Mouse (Mus musculus) limb, embryonic 13.5 days (tissue): ENCODE results near the gene Rnf135. TPM values are rescaled to one million over a fixed set of nuclear protein-coding genes. Genes with fewer than 3 reads are reported as not detected.
"Not testable (repeated sequence)": the region's sequence is repeated elsewhere in the genome, so short reads cannot be mapped to it uniquely, and the experiment has no call there.

Source experiments
- ATAC-seq: fragments of 200-750 bp; cut with Nextera tagmentation; 2 replicates; pipeline ENCODE4 v1.8.0; 2017; ENCODE audit warnings: low read depth, moderate number of reproducible peaks, moderate TSS enrichment; ENCODE audit not compliant: low FRiP score
- H3K27ac ChIP-seq: fragments of 300-500 bp; sonication (generic); 2 replicates; pipeline ENCODE4 v1.5.1; 2015; ENCODE audit warnings: inconsistent platforms, mild to moderate bottlenecking, moderate library complexity
- H3K27me3 ChIP-seq: fragments of 300-500 bp; sonication (generic); 2 replicates; pipeline ENCODE4 v1.6.1; 2015; ENCODE audit warnings: mild to moderate bottlenecking, inconsistent platforms
- H3K36me3 ChIP-seq: fragments of 300-500 bp; sonication (generic); 2 replicates; pipeline ENCODE4 v1.6.1; 2015; ENCODE audit warnings: inconsistent platforms, mild to moderate bottlenecking, moderate library complexity
- H3K4me1 ChIP-seq: fragments of 300-500 bp; sonication (generic); 2 replicates; pipeline ENCODE4 v1.6.1; 2015; ENCODE audit warnings: inconsistent platforms
- H3K4me2 ChIP-seq: fragments of 300-500 bp; sonication (generic); replicated peaks from 2 replicates; pipeline ENCODE4 v1.6.1; 2015; ENCODE audit warnings: inconsistent platforms, mild to moderate bottlenecking, moderate library complexity
- H3K4me3 ChIP-seq: fragments of 300-500 bp; sonication (generic); 2 replicates; pipeline ENCODE4 v1.5.1; 2015; ENCODE audit warnings: moderate library complexity, mild to moderate bottlenecking, inconsistent platforms
- H3K9ac ChIP-seq: fragments of 300-500 bp; sonication (generic); 2 replicates; pipeline ENCODE4 v1.6.1; 2015; ENCODE audit warnings: mild to moderate bottlenecking, inconsistent platforms
- H3K9me3 ChIP-seq: fragments of 300-500 bp; sonication (generic); 2 replicates; pipeline ENCODE4 v1.6.1; 2016; ENCODE audit warnings: inconsistent platforms
- WGBS: fragments of 180-500 bp; shearing (Covaris S2); methylation state at CpG from one replicate; pipeline ENCODE4 v1.1.7; 2015; 5-methylcytosine and 5-hydroxymethylcytosine counted together
- polyA plus RNA-seq: library from polyadenylated mRNA; unstranded; fragments of >200 nt; fragmentation: Nextera tagmentation; extraction: Ambion mirVana; gene quantifications from 2 replicates; pipeline ENCODE4 v1.2.1, GENCODE M21; 2015

Rnf135 gene
- polyA plus RNA-seq, 1 experiment from 2014 or later, result 7.5 TPM

DNA sequence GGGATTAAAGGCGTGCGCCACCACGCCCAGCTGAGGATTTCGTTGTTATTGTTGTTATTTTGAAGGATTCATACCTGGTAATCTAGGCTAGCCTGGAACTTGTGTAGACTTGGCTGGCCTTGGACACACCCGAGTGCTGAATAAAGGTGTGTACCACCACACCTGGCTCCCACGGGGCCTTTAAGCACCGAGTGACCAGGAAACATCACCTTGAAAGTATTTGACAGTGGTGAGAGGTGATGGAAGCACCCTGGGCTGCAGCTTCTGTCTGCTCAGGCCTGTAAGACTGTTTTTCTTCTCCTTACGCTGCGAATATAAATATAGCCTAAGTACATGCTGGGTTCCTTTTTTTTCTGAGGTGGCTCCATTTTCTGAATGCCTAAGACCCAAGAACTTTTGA lies 15.5 kb upstream of the Rnf135 start:
- Histone ChIP-seq H3K4me2 (no peak overlapping the region), H3K27me3 (no peaks in the 10 kb centered on the region), H3K27ac (no peak overlapping the region), H3K4me1 (no peaks in the 10 kb centered on the region), H3K9me3 (no peaks in the 10 kb centered on the region), H3K36me3 (no peaks in the 10 kb centered on the region), H3K4me3 (no peak overlapping the region), H3K9ac (no peak overlapping the region)
- WGBS, result 90% methylated on average over 9 of the region's 9 CpGs
- no peak for ATAC-seq

GRCm38 (mm10) chr11:80168611-80169249 lies 14.9 kb upstream of the Rnf135 start:
- no peak overlapping the region for H3K27ac ChIP-seq
- WGBS, result 83% methylated on average over 4 of the region's 4 CpGs
- H3K4me1 ChIP-seq, result no peaks in the 10 kb centered on the region
- no peaks in the 10 kb centered on the region for H3K9me3 ChIP-seq
- no peak overlapping the region for H3K4me2 ChIP-seq
- ATAC-seq, result no peak
- H3K27me3 ChIP-seq, result no peaks in the 10 kb centered on the region
- H3K36me3 ChIP-seq, result no peaks in the 10 kb centered on the region
- H3K9ac ChIP-seq, result no peak overlapping the region
- no peak overlapping the region for H3K4me3 ChIP-seq

DNA sequence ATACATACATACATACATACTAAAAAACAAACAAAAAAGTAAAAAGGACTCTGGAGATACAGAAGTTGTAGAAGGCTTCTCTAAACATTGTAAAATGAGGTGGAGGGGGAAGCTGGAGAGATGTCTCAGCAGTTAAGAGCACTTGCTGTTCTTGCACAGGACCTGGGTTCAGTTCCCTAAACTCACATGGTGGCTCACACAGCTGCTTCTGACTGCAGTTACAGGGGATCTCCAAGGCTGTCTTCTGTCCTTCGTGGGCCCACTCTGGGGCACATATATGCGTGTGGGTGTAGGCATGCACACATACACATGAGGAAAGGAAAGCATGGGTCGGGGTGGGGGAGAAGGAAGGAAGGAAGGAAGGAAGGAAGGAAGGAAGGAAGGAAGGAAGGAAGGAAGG lies 14.0 kb upstream of the Rnf135 start:
- no peak for ATAC-seq
- Histone ChIP-seq H3K36me3 (no peaks in the 10 kb centered on the region), H3K27me3 (no peaks in the 10 kb centered on the region), H3K27ac (no peak overlapping the region), H3K9ac (no peak overlapping the region), H3K4me3 (no peak overlapping the region), H3K4me2 (no peak overlapping the region), H3K4me1 (no peaks in the 10 kb centered on the region), H3K9me3 (no peaks in the 10 kb centered on the region)
- WGBS, result 87% methylated on average over 3 of the region's 3 CpGs

DNA sequence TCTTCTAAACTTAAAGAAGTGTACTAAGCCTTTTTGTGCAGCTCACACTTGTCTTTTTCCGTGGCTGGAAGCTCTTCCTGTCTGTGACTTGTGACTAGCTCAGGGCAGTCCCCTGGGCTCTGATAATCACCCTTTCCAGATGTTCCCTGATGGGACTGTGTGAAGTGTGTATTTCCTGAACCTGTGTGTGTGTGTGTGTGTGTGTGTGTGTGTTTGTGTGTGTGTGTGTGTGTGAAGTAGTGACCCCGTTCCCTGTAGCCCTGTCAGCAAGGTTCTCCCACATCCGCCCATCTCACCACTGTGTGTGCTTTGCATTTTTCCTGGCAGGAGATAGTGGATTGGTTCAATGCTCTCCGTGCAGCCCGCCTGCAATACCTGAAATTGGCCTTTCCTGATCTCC lies 13.3 kb upstream of the Rnf135 start:
- H3K27ac ChIP-seq, result no peak overlapping the region
- H3K9ac ChIP-seq, result no peak overlapping the region
- H3K4me3 ChIP-seq, result no peak overlapping the region
- no peaks in the 10 kb centered on the region for H3K9me3 ChIP-seq
- H3K4me2 ChIP-seq, result no peak overlapping the region
- no peaks in the 10 kb centered on the region for H3K27me3 ChIP-seq
- H3K36me3 ChIP-seq, result no peaks in the 10 kb centered on the region
- H3K4me1 ChIP-seq, result no peaks in the 10 kb centered on the region
- ATAC-seq, result no peak
- WGBS, result 65% methylated on average over 5 of the region's 5 CpGs

DNA sequence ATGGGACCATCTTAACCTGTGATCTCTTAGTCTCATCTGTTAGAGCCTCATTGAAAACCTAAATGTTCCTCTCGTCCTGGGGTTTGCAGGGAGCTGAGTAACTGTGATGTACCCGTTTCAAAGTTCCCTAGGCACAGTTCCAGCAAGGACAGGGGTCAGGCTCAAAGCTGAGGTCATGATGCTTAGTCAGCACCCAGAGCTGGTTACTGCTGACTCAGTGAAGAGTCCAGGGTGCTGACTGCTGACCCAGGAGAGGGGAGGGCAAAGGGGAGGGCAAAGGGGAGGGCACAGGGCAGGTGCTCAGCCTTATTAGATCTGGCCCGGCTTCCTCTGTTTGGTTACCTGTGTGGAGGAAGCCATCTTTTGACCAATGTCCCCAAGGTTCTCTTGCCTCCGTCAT lies 11.8 kb upstream of the Rnf135 start:
- no peaks in the 10 kb centered on the region for H3K4me1 ChIP-seq
- no peaks in the 10 kb centered on the region for H3K9me3 ChIP-seq
- no peaks in the 10 kb centered on the region; the same call in 1 of the 2 replicates for H3K27me3 ChIP-seq
- H3K9ac ChIP-seq, result no peak overlapping the region
- no peak overlapping the region for H3K4me3 ChIP-seq
- no peaks in the 10 kb centered on the region for H3K36me3 ChIP-seq
- ATAC-seq, result no peak
- H3K27ac ChIP-seq, result no peak overlapping the region
- WGBS, result 71% methylated on average over 4 of the region's 4 CpGs
- no peak overlapping the region for H3K4me2 ChIP-seq

DNA sequence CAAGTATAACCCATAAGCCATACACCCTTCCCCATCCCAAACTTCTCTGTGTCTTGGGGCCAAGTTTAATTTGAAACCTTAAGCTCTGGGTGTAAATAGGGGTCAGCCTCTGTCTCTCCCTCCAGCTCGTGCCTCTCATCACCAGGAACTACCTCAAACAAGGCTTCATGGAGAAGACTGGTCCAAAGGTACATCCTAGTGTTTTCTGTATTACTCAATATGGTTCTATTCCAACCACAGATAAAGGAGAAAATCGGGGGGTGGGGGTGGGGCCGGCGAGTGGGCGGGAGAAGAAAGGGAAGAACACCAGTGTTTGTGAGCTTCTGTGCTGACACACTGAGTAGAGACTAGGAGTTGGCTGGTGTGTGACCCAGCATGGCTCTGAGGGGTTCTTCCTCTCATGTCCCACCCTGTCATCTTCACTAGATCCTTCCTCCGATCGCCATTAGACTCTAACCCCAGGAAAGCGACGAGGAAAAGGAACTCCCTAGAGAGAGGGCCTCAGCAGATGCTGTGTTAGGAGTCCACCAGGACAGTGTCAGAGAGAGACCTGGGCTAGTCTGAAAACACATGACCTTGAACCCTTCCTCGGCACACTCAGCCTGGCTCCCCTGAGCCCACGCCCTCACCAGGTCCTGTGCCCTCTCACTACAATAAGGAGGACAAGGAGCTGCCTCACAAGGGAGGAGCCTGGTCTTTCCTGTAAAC lies 9.5 kb upstream of the Rnf135 start:
- Histone ChIP-seq H3K36me3 (no peaks in the 10 kb centered on the region), H3K4me1 (no peaks in the 10 kb centered on the region), H3K27me3 (no peaks in the 10 kb centered on the region; the same call in 1 of the 2 replicates), H3K4me2 (no peak overlapping the region), H3K4me3 (no peak overlapping the region), H3K27ac (no peak overlapping the region), H3K9ac (no peak overlapping the region), H3K9me3 (no peaks in the 10 kb centered on the region)
- ATAC-seq, result no peak
- 80% methylated on average over 11 of the region's 11 CpGs for WGBS

DNA sequence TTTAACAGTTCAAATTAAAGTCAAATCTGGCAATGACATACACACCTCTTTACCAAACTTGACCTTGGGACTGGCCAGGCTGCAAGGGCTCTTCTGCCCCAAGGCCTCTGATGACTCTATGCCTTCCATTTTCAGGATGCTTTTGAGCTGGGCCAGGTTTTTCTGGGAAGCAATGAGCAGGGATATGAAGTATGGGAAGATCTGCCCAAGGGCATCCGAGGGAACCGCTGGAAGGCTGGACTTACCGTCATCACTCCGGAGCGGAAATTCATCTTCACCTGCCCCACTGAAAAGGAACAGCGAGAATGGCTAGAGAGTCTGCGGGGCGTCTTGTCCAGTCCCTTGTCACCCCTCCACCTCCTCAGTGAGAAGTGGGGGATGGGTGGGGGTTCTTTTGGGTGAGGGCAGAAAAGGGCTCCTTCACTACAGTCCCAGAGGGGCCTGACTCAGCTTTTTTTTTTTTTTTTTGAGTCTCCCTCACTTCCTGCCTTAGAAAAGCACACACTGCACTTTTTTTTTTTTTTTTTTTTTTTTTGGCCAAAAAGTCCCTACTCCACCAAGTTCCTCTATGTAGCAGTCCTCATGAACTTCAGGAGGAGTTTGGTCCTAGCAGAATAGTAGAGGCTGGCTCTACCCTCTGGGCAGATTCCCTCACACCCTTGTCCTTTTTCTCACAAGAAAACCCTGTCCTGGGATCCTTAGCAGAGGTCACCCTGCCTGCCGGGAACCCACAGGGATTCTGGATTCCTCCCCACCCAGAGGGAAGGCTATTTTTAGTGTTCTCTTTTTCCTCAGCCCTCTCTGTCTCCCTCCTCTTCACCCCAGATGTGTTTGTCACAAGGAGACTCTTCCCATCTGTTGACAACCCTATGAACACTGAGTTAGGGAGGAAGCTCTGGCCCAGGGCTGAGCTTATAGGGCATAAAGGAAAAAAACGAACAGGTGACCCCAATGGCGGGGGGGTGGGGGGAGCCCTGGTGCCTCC lies 6.4 kb upstream of the Rnf135 start:
- Histone ChIP-seq H3K4me1 (no peaks in the 10 kb centered on the region), H3K27ac (no peak overlapping the region), H3K4me2 (no peak overlapping the region), H3K27me3 (no peaks in the 10 kb centered on the region; the same call in 1 of the 2 replicates), H3K4me3 (no peak overlapping the region), H3K9ac (no peak overlapping the region), H3K36me3 (no peaks in the 10 kb centered on the region), H3K9me3 (no peaks in the 10 kb centered on the region)
- ATAC-seq, result no peak
- 74% methylated on average over 11 of the region's 11 CpGs for WGBS

- Histone ChIP-seq H3K27me3 (no peaks in the 10 kb centered on the region; the same call in 1 of the 2 replicates), H3K9me3 (no peaks in the 10 kb centered on the region), H3K4me1 (no peaks in the 10 kb centered on the region), H3K4me3 (no peak overlapping the region), H3K27ac (no peak overlapping the region), H3K36me3 (no peaks in the 10 kb centered on the region), H3K9ac (no peak overlapping the region), H3K4me2 (no peak overlapping the region)
- no peak for ATAC-seq
- 86% methylated on average over 8 of the region's 8 CpGs for WGBS
Measured at GRCm38 (mm10) chr11:80178316-80178715, 5.3 kb upstream of the Rnf135 start.

DNA sequence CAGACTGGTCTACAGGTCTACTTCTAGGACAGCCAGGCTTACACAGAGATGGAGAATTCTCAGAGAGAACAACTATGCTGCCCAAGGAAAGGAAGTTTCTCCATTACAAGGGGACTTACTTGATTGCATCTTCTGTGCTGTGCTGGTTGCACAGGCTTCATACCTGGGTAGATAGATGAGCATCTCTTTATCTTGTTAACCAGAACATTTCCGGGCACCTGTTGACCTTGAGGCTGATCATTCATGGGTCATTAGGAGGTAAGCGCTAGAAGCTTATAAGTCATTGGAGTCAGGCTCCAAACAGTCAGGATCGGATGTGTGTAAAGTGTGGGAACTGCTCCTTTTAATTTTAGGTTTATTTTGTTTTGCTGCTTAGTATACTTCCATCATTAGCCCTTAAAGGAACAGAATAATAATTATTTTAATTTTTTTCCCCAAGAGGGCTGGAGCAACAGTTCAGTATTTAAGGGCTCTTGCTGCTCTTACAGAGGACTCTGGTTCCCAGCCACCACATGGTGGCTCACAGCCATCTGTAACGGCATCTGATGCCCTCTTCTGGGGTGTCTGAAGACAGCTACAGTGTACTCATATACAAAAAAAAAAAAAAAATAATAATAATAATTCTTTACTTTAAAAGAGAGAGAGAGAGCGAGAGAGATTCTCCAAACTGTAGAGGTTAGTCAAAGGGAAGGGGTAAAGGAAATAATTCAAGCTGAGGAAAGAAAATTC lies 2.5 kb upstream of the Rnf135 start:
- H3K4me3 ChIP-seq, result no peak overlapping the region
- no peak for ATAC-seq
- no peak overlapping the region for H3K4me2 ChIP-seq
- no peaks in the 10 kb centered on the region for H3K36me3 ChIP-seq
- no peaks in the 10 kb centered on the region for H3K9me3 ChIP-seq
- H3K27me3 ChIP-seq, result no peaks in the 10 kb centered on the region
- H3K9ac ChIP-seq, result no peak overlapping the region
- 0 out of 2 replicates have a peak, but pooled peaks cover 7% of the 10 kb centered on the region for H3K4me1 ChIP-seq
- no peak overlapping the region for H3K27ac ChIP-seq
- 70% methylated on average over 5 of the region's 5 CpGs for WGBS

DNA sequence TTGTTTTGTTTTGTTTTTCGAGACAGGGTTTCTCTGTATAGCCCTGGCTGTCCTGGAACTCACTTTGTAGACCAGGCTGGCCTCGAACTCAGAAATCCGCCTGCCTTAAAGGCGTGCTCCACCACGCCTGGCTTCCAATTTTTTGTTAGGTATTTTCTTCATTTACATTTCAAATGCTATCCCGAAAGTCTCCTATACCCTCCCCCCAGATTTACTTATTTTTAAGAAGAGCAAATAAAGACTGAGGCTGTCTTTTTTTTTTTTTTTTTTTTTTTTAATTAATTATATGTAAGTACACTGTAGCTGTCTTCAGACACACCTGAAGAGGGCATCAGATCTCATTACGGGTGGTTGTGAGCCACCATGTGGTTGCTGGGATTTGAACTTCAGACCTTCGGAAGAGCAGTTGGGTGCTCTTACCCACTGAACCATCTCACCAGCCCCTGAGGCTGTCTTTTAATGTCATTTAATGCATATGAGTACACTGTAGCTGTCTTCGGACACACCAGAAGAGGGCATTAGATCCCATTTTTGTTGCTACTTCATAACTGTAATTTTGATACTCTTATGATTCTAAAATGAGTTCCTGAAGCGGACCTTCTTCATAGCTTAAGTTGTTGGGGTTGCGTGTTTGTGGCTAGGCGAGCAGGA lies 472 bp upstream of the Rnf135 start:
- WGBS, result 45% methylated on average over 12 of the region's 12 CpGs
- Histone ChIP-seq H3K4me3 (peak overlapping the region; percentile 71), H3K4me2 (peak overlapping the region; percentile 74), H3K9ac (peak overlapping the region; percentile 81), H3K27ac (peak overlapping the region; percentile 79)
- H3K9me3 ChIP-seq, H3K27me3 ChIP-seq, H3K4me1 ChIP-seq, H3K36me3 ChIP-seq: not testable (repeated sequence)
- peak; percentile 36; the same call in 1 of the 2 replicates for ATAC-seq

DNA sequence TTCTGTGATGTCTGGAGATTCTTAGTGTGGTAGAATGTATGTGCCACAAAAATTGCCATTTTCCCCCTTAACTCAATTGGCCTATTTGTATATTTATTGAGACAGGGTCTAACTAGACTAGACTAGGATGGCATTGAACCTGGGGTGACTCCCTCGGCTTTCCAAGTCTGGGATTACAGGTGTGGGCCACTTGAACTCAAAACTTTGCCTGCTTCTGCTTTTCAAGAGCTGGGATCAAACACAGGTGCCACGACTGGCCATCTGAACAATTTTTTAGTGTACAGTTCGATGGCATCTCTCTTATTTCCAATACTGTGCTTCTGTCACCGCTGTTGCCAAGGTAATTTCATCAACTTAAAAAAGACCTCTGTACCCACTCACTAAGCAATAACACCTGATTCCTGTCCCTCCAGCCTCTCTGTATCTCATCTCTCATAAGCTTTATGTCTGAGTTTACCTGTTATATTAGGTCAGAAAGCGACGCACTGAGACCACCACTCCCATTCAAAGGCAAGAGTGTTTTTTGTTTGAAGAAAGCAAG lies 950 bp downstream of the Rnf135 start:
- H3K4me1 ChIP-seq, result 0 out of 2 replicates have a peak, but pooled peaks cover 7% of the 10 kb centered on the region
- peak overlapping the region; percentile 74 for H3K4me2 ChIP-seq
- no peaks in the 10 kb centered on the region for H3K36me3 ChIP-seq
- WGBS, result 90% methylated on average over 6 of the region's 6 CpGs
- peak overlapping the region; percentile 81; the same call in 1 of the 2 replicates for H3K9ac ChIP-seq
- peak overlapping the region; percentile 71 for H3K4me3 ChIP-seq
- no peak overlapping the region; the same call in 1 of the 2 replicates for H3K27ac ChIP-seq
- no peak for ATAC-seq
- no peaks in the 10 kb centered on the region for H3K9me3 ChIP-seq
- H3K27me3 ChIP-seq, result no peaks in the 10 kb centered on the region
